11 mouse cellular contexts compared by ENCODE assay signal in genomic region chr9:75124201-75124721, GRCm38 (mm10). TPM values are rescaled to one million over a fixed set of nuclear protein-coding genes. Genes with fewer than 3 reads are reported as not detected.
DNase-seq lines count a peak whose midpoint lies in the region; ATAC-seq lines count a peak whose summit lies in the region.
"Had no signal": no experiment of that assay in that cellular context is flagged by ENCODE, and none has a peak within 500 bp of the region (broad histone marks: within the 10 kb centered on the region; RNA-seq: fewer than 3 reads in every experiment).

No protein-coding gene starts in this region.

- no peak overlapping the region for H3K4me3 ChIP-seq in heart, embryonic 12.5 days

- 59% methylated on average over 6 of the region's 6 CpGs for WGBS in heart, embryonic 12.5 days

- H3K27me3 ChIP-seq in heart, embryonic 12.5 days (replicated peaks) = no peaks in the 10 kb centered on the region

- H3K4me2 ChIP-seq in heart, embryonic 12.5 days = no peak overlapping the region

- H3K36me3 ChIP-seq in heart, embryonic 12.5 days = peaks cover 22% of the 10 kb centered on the region

- no peak overlapping the region for H3K27ac ChIP-seq in heart, embryonic 12.5 days (ENCODE audit: poor library complexity, severe bottlenecking)

- H3K9me3 ChIP-seq in heart, embryonic 12.5 days (replicated peaks) = no peaks in the 10 kb centered on the region

- peak; percentile 88 for DNase-seq in heart, adult 11 months
- DNase-seq in 3134 (ENCODE audit: extremely low read depth, insufficient read length, low spot score) = peak; percentile 51
- DNase-seq in Muller cell, postnatal 12 days (ENCODE audit: inconsistent ontology term) = peak; percentile 69
- DNase-seq in brain, adult 2 months (ENCODE audit: low read depth, low spot score) = peak; percentile 78
- DNase-seq in left cerebral cortex, adult 11 months (ENCODE audit: low spot score) = no peak
- DNase-seq: cerebellum, postnatal 25 days; gastrocnemius, postnatal 36 days; heart, postnatal 4 days; kidney, adult 18-20 months had no signal

- ATAC-seq in heart, embryonic 12.5 days (ENCODE audit: insufficient number of reproducible peaks, low FRiP score) = no peak
- ATAC-seq in activated CD4-positive, CD25-positive, alpha-beta regulatory T cell, adult 4 months = no peak

- no peaks in the 10 kb centered on the region for H3K4me1 ChIP-seq in heart, embryonic 12.5 days (replicated peaks)

- no peak overlapping the region for H3K9ac ChIP-seq in heart, embryonic 12.5 days

RNA-seq across cellular contexts. Expression of gene Myo5a, which starts 53.4 kb away (rescaled TPM):
- polyA plus RNA-seq in heart, embryonic 12.5 days (2016; fragmentation: Nextera tagmentation; extraction: Ambion mirVana) = 15.8 and 17.4 TPM in 2 replicates
- polyA plus RNA-seq in activated CD4-positive, CD25-positive, alpha-beta regulatory T cell, adult 4 months (2017; shearing (Covaris generic)) = 10 to 100 TPM in 1 of 2 experiments, 1 to 10 TPM in 1; 5.7 to 10.6 TPM
